Mouse (Mus musculus): Measurements from ENCODE around the gene Gm11639. TPM values are rescaled to one million over a fixed set of nuclear protein-coding genes. Genes with fewer than 3 reads are reported as not detected.
"Not testable (repeated sequence)": the region's sequence is repeated elsewhere in the genome, so short reads cannot be mapped to it uniquely, and the experiment has no call there.

Gene Gm11639
- total RNA-seq, 1 experiment from 2014 or later: 0.06 TPM

DNA sequence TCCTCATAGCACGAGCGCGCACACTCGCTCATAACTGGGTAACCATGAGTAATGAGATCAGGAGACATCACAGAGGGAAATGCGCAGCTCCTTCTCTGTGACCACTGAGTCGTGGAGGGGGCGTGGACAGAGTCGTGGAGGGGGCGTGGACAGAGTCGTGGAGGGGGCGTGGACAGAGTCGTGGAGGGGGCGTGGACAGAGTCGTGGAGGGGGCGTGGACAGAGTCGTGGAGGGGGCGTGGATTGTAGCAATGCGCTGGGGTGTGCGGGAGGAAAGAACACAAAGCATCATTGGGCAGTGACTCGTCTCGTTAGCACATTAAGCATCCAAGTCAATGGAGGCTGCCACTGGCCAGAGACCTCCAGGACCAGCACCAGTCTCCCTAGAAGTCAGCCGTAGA lies 426.9 kb downstream of the Gm11639 start:
- not testable (repeated sequence) for DNase-seq

DNA sequence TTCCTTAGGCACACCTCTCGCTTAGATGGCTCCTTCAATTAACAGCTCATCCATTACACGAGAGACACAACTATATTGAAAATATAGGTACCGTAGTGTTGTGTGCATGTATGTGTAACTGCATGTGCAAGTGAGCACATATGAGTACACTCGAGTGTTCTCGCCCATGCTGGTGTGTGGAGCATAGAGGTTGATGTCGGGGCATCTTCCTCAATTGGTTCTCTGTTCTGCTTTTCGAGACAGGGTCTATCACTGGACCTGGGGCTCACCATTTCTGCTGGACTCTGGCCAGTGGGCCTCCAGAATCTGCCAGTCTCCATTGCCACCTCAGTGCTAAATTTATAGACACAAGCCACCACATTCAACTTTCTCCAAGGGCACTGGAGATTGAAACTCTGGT lies 432.3 kb downstream of the Gm11639 start:
- no peak for DNase-seq

DNA sequence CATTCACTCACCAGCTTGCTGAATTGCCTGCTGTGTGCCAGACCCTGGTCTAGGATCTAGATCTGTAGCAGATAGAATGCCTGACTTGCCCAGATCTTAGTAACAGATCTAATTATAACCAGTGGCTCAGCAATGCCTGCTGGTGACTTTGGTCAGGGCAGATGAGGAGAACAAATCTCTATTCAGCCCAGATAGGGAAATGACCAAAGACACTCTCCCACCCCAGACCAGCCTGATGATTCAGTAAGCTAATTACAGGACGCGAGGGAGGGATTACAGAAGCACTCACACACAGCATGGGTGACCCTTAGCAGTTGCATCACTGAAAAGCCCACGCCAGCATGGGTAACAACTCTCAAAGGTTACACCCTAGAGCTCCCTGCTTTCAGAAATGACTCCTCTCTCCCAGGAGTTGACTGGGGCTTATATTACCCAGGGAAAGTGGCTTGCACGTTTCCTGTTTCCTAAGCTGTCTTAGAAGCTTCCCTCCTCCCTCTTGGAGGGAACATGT lies 435.1 kb downstream of the Gm11639 start:
- DNase-seq: no peak

DNA sequence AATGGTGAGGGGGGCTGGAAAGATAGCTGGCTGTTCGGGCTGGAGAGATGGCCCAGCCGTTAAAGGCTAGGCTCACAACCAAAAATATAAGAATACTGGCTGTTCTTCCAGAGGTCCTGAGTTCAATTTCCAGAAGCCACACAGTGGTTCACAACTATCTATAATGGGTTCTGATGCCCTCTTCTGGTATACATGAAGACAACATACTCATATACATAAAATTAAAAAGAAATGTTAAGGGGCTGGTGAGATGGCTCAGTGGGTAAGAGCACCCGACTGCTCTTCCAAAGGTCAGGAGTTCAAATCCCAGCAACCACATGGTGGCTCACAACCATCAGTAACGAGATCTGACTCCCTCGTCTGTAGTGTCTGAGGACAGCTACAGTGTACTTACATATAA lies 436.3 kb downstream of the Gm11639 start:
- not testable (repeated sequence) for DNase-seq

DNA sequence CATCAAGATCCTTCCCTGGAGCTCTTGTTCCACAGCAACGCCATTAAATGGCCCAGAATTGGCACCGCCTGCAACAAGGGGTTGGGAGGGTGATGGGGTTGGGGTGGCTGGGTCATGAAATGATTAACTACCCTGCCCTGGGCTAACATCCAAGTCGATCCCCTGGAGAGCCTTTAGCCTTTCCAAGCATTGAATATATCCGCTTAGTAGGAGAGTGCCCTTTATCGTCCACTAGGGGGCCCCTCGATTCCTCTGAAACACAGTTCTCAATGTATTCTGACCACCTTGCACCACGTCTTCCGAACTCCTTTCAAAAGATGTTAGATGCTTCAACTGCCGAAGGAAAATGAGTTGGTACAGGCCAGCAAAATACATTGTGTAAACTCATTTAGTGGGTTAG lies 438.5 kb downstream of the Gm11639 start:
- DNase-seq: peak; percentile 31

DNA sequence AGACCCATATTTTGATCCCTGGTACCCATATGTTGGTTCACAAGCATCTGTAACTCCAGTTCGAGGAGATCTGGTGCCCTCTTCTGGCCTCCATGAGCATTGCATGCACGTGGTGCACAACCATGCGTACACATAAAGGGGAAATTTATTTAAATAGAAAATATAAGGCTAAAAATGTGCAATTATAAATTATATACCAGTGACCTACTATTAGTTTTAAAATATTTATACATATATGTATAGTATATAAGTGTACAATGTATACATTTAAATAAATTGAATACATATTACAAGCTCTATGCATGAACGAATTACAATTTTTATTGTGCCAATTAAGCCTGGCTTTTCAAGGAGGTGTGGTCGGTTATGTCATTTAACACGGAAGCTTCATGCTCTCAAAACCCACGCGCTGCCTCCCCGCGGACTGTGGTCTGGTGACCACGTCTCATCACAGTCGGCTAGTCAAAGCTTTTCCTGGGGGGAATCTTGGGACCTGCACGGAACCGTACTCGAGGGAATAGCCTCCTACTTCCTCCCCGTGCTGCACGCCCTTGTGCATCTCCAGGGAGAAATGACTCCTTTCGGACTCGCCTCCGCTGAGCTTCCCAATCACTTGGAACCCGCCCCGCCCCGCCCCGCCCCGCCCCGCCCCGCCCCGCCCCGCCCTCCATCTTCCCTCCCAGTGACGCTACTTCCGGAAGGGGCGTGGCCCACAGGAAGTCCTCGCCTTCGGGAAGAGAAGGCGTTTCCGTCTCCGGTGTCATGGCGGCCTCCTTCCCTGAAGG lies 440.4 kb downstream of the Gm11639 start, which contains the start of gene Mettl2:
Mettl2 (plus strand) TSS at position 691 of the 785 bp plus-strand sequence.
- DNase-seq: peak; percentile 84

DNA sequence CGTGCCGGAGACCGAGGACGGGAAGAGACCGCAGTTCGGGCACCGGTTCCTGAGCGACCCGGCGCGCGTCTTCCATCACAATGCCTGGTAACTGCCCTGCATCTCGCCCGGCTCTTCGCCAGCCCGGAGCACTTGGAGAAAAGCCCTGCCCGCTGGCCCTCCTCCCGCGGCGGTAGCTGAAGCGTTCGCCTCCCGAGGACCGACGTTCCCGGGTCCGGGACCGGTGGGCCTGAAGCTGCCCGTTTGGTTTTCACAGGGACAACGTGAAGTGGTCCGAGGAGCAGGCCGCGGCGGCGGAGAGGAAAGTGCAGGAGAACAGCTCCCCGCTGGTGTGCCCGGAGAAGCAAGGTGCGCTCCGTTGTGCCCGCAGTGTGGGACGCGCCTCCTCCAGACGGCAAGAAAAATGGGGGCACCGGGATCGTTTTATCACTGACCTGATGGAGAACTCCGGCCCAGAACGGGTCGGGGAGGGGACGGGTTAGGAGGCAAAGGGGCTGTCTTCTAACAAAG lies 441.1 kb downstream of the Gm11639 start:
- DNase-seq: no peak

DNA sequence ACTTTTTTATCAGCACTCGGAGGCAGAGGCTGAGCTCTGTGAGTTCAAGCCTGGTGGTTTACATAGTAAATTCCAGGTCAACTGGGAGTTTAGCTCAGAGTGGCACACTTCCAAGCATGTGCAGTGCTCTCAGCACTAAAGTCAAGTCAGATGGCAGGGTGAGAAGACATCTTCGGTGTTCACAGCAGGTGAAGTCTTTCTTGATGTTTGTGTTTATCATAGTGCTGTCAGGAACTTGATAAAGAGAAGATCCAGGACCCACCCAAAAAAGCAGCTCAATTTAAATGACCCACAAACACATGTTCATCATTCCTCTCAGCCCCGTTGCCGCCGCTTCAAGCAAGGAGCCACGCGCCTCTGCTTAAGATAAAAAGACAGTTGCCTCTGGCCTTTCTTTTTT lies 450.2 kb downstream of the Gm11639 start:
- DNase-seq: no peak

DNA sequence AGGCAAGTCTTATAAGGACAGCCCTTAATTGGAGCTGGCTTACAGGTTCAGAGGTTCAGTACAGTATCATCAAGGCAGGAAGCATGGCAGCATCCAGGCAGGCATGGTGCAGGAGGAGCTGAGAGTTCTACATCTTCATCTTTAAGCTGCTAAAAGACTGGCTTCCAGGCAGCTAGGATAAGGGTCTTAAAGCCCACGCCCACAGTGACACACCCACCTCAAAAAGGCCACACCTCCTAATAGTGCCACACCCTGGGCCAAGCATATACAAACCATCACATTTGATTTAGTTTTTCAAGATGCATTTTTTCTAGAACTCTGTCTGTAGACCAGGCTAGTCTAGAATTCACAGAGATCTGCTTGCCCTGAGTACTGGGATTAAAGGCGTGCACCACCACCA lies 451.7 kb downstream of the Gm11639 start:
- DNase-seq: not testable (repeated sequence)

DNA sequence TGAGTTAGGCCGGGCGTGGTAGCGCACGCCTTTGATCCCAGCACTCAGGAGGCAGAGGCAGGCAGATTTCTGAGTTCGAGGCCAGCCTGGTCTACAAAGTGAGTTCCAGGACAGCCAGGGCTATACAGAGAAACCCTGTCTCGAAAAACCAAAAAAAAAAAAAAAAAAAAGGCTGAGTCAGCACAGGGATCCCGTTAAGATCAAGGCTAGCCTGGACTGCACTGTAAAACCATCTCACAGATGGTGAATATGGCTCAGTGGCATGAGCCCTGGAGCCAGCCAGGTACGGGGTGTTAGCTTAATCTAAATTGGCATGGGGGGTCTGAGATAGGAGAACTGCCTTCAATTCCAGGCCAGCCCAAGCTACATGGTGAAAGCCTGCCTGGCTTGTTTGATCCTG lies 455.0 kb downstream of the Gm11639 start:
- not testable (repeated sequence) for DNase-seq

DNA sequence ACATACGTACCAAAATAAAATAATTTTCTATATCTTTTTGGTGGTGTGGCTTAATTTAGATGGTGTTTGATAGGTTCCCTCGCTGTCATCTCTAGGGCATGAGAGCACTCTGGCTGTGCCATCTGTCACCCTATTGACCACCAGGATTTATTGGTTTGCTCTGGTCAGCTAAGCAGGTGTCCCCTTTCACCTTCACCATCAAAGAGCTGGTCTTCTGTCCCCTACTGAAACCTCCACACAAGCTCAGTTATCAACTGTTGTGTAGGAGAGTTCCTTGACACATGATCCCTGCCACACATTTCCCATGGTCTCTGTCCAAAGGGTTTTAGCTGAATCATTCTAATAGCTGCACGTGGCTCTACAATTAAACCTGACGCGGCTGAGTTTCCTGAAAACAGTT lies 455.6 kb downstream of the Gm11639 start:
- no peak for DNase-seq

DNA sequence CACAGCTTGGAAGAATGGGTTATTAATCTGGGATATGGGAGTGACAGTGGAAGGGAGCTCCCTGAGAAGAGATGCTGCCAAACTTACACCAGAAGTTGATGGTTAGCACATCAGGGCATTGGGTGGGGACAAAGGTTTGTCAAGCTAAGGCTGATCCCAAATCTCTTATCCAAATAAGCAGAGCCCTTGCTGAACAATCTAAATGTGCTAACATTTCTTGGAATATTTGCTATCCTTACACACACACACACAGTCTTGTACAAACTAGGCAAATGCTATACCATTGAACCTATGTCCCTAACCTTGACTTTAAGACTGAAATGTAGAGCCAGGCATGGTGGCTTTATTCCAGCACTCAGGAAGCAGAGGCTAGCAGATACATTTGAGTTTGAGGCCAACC lies 458.1 kb downstream of the Gm11639 start:
- no peak for DNase-seq

DNA sequence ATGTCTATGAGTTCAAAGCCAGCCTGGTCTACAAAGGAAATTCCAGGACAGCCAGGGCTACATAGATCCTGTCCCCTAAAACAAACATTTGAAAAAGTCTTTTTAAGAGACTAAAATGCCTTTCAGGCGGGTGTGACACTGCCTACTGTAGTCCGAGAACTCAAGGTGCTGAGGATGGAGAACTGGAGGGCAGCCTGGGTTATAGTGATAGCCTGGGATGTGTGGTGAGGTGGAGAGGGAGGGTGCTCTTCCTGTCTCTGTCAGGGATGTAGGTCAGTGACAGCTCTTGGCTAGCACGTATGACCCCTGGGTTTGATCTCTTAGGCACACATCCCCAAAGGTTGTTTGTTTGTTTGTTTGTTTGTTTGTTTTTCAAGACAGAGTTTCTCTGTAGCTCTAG lies 458.6 kb downstream of the Gm11639 start:
- no peak for DNase-seq

DNA sequence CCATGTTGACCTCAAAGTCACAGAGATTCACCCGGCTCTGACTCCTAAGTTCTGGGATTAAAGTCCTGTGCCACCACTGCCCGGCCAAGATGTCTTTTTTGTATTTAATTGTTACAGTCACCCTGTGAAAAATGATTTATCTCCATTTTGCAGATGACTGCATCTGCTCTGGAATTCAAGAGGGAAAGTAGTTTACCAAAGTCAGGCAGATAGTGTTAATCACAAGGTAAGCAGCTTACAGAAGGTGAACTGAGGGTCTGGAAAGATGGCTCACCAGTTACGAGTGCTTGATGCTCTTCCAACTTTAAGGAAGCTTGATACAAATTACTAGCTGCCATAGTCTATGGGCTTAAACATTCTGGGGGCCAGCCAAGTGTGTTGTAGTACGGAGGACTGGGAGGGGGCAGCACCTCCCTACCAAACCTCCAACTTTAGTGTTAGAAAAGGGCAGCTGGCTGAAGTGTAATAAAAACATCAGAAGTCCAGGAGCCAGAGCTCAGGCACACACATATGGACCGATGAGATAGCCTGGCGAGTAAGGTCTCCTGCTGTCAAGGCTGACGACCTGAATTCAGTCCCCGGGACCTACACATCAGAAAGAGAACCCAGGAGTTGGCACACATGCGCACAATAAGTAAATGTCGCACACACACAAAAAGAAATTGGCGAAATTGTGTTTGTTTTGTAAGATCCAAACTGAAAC lies 459.2 kb downstream of the Gm11639 start:
- DNase-seq: no peak

DNA sequence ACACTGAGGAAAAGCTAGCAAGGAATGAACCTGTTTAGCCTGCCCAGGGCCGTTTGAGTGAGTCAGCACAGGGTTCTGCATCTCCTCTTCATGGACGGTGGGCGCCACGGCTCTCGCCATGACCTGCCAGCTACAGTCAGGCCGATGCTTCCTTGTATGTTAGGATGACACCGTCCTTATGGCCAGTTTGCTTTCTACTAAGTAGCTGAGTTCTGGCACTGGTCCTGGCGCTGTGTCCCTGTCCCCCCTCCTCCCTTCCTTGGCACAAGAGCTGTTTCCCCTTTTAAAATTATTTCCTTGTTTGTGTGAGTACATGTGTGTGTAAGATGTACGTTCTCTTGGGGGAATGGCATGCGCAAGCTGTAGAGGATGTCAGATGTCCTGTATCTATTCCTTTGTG lies 459.7 kb downstream of the Gm11639 start:
- DNase-seq: no peak

DNA sequence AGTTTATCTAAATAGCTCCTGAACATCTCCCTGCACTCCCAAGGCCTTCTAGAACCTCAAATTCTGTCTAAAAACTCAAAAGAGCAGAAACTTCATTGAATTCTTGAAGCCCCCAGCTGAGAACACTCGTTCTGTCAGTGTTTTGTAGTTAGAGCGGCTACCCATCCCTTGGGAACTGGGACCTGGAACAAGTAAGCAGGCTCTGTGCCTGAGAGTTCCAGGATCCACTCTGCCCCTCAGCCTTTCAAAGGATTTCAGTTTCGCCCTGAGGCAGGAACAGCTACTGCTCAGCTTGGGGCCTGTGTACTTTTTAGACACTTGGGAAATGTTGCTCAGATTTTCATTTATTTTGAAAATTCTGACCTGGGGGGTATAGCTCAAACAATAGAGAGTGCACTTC lies 461.1 kb downstream of the Gm11639 start, which contains the start of gene Gm10842:
Gm10842 (plus strand) TSS at position 301 of the 400 bp plus-strand sequence.
- no peak for DNase-seq

DNA sequence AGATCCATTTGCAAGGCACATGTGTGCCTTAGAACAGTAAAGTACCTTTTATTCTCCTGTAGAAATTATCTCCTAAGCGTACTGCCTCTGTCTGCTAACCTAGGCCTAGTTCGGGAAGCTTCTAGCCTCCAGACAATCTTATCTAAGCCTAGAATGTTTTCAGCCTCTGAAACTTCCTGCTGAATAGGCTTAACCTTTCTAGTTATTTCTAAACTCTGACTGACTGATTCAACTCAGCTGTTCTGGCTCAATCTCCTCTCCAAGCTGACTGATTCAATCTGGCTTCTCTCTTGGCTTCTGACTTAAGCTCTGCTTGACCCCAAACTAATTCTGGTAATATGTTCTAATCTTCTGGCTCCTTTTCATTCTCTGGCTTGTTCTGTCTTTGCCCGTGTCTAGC lies 463.8 kb downstream of the Gm11639 start:
- no peak for DNase-seq

DNA sequence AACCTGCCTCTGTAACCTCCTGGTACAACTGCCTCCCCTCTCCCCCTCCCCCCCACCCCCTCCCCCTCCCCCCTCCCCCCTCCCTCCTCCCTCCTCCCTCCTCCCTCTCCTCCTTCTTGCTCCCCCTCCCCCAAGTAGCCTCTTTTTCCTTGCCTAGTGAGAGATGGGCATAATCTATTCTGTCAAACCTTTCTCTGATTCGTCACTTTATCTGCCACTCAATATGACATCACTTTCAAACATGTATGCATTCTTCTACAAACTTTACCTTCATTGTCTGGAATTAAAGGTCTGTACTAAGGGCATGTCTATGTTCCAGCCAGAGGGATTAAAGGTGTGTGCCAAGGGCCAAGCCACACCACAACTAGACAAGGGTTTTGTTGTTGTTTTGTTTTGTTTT lies 464.3 kb downstream of the Gm11639 start:
- DNase-seq: no peak

DNA sequence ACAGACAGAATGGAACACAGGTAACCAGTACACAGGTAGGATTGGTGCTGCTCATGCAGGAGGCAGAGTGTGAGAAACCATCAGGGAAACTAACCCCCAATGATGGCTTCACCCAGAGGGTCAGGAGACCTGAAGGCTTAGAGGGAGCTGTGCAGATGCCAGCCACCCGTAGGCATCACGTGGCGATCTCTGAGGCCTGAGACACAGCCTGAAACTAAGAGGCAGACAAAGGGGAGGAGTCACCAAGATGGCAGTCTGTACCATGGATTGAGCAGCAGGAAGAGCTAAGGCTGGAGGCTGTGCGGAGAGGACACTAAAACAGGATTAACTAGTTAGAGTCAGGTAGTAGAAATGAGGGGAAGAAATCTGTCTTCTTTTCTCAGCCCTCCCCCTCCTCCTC lies 465.2 kb downstream of the Gm11639 start:
- DNase-seq: no peak

DNA sequence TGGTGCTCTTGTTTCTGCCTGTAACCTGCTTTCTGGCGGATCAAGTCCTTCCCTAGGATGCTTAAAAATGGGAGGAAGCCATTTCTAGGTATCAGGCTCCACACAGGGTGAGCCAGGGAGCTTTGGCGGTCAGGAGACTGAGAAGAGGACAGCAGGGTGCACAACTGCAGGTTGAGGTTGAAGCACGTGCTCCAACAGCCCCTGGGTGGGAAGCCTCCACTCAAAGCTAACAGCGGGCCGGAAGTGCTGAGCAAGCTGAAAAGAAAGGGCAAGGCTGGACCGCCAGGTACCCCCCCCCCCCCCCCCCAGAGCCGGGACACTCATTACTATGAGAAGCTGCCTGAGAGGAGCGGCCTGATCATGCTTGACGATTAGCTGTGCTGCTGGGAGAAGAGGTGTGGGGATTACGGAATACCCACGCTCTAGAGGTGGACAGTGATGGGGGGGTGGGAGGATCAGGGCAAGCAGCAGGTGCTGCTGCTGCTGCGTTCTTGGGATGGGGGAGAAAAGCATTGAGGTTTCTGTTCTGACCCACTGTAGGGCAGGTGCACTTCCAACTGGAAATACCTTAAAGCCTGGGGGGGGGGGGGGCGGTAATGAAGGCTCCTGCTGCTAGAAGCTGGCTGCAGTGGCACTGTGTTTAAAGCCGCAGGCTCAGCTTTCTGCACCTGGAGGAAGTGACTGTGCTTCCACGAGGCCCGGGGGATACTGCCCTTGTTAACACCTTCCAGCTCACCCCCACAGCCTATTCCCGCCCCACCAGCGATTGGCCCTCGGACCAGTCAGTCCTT lies 465.9 kb downstream of the Gm11639 start:
- no peak for DNase-seq

DNA sequence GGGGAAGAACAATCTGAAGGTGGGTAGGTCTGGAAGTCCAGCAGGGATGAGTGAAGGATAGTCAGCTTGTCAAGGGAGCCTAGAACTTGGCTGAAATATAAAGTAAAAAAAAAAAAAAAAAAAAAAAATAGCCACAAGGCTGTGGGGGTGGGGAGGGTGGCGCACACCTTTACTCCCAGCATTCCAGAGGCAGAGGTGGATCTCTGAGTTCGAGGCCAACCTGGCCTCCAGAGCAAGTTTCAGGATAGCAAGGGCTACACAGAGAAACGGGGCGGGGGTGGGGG lies 466.5 kb downstream of the Gm11639 start:
- no peak for DNase-seq

DNA sequence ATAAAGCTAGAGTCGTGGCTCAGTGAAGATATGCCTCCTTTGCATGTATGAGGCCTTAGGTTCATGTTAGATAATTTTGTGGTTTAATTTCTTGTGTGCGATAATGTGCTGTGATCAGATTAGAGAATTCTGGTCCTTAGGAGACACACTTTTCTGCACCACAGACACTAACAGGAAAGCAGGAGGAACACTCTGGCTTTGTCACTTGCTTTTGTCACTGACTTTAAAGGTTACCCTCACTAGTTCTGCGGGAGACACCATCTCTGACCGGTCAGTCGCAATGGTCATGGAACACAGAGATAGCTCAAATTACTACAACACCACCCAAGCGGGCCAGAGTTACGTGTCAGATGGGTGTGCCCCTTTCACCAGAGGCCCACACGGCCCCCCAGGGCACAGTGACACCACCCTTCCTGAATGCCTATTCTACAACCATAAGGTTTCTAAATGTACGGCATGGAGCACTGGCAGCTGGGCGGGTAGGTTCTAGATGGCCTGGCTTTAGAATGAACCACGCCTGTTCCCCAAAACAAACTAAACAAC lies 466.9 kb downstream of the Gm11639 start:
- DNase-seq: no peak

All from adrenal gland, postnatal 25 days (tissue).